Mouse (Mus musculus): ENCODE data around the gene Tdrd9. TPM values are rescaled to one million over a fixed set of nuclear protein-coding genes. Genes with fewer than 3 reads are reported as not detected.

The Tdrd9 gene
- polyA plus RNA-seq, 2 experiments, result 0.04 to 0.06 TPM

DNA sequence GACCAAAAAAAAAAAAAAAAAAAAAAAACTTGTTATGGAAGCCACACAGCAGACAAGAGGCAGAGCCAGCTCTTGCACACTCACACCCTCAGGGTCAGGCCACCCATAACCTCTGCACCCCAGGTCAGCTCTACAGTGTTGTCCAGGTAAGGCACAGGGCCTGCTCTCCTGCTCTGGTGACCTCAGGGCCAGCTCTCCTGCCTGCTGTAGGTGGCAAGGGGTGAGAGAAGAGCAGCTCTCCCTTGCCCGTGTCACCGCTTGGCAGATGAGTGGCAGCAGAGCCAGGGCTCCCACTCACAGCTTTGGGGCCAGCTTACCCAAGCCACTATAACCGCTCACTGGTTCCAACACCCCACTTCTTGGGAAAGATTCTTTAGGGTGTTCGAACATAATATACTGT, 109.6 kb downstream of the Tdrd9 start:
- Histone ChIP-seq H3K9ac (replicated peaks) (no peak overlapping the region), H3K36me3 (replicated peaks; ENCODE audit: control insufficient read depth, insufficient read depth, low read depth) (no peaks in the 10 kb centered on the region), H3K4me1 (replicated peaks; ENCODE audit: control insufficient read depth in 2 of 2, insufficient read depth in 2 of 2, low read length in 1 of 2) (no peaks in the 10 kb centered on the region), H3K9me3 (ENCODE audit: control insufficient read depth, low read length) (no peaks in the 10 kb centered on the region), H3K27ac (no peak overlapping the region), H3K4me3 (ENCODE audit: insufficient read depth in 1 of 2, low read depth in 2 of 2, low read length in 2 of 2) (no peak overlapping the region), H3K27me3 (ENCODE audit: control insufficient read depth, insufficient read depth, low read length) (no peaks in the 10 kb centered on the region), H3K4me2 (ENCODE audit: low read depth) (no peak overlapping the region)
- ATAC-seq (ENCODE audit: insufficient read depth) (no peak), DNase-seq (ENCODE audit: low read depth in 3 of 3, low spot score in 3 of 3) (no peak)
- WGBS (ENCODE audit: insufficient replicate concordance), result 74% methylated on average over 4 of the region's 4 CpGs
- no peak for TF ChIP-seq EP300 (IDR thresholded peaks at IDR 0.05; ENCODE audit: low read depth)
- no peak for TF ChIP-seq CTCF (IDR thresholded peaks at IDR 0.05; ENCODE audit: low read depth)

- no peak overlapping the region for H3K9ac ChIP-seq (replicated peaks)
- no peak for ATAC-seq (ENCODE audit: insufficient read depth)
- no peak for DNase-seq (ENCODE audit: low read depth in 3 of 3, low spot score in 3 of 3)
- H3K9me3 ChIP-seq (ENCODE audit: control insufficient read depth, low read length), result no peaks in the 10 kb centered on the region
- H3K27me3 ChIP-seq (ENCODE audit: control insufficient read depth, insufficient read depth, low read length), result no peaks in the 10 kb centered on the region
- H3K4me1 ChIP-seq (replicated peaks; ENCODE audit: control insufficient read depth in 2 of 2, insufficient read depth in 2 of 2, low read length in 1 of 2), result no peaks in the 10 kb centered on the region
- 42% methylated on average over 1 of the region's 1 CpGs for WGBS (ENCODE audit: insufficient replicate concordance)
- H3K36me3 ChIP-seq (replicated peaks; ENCODE audit: control insufficient read depth, insufficient read depth, low read depth), result no peaks in the 10 kb centered on the region
- no peak overlapping the region for H3K4me2 ChIP-seq (ENCODE audit: low read depth)
- no peak for TF ChIP-seq CTCF (IDR thresholded peaks at IDR 0.05; ENCODE audit: low read depth)
- TF ChIP-seq EP300 (IDR thresholded peaks at IDR 0.05; ENCODE audit: low read depth), result no peak
- no peak overlapping the region for H3K27ac ChIP-seq
- H3K4me3 ChIP-seq (ENCODE audit: insufficient read depth in 1 of 2, low read depth in 2 of 2, low read length in 2 of 2), result no peak overlapping the region
Observed at GRCm38 (mm10) chr12:112082241-112082640, 110.9 kb downstream of the Tdrd9 start.

DNA sequence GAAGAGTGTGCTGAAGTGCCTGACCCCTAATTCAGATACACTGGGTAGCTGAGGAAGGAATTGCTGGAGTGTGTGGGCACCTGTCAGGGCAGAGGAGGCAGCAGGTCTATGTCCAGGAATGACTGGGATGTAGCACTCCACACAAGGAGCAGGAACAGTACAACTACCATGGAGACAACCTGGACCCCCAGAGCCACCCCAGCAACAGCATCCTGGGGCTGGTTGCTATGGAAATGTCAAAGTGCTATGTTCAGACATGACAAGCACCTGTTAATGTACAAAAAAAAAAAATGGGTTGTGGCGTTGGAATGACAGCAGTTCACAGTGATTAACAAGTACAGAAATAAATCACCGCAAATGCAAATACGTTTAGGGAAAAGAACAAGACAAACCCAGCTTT, 114.9 kb downstream of the Tdrd9 start:
- H3K27me3 ChIP-seq (ENCODE audit: control insufficient read depth, insufficient read depth, low read length), result no peaks in the 10 kb centered on the region
- H3K9me3 ChIP-seq (ENCODE audit: control insufficient read depth, low read length), result no peaks in the 10 kb centered on the region
- WGBS (ENCODE audit: insufficient replicate concordance), result 72% methylated on average over 3 of the region's 3 CpGs
- no peak overlapping the region for H3K4me2 ChIP-seq (ENCODE audit: low read depth)
- no peaks in the 10 kb centered on the region for H3K4me1 ChIP-seq (replicated peaks; ENCODE audit: control insufficient read depth in 2 of 2, insufficient read depth in 2 of 2, low read length in 1 of 2)
- DNase-seq (ENCODE audit: low read depth in 3 of 3, low spot score in 3 of 3) (no peak), ATAC-seq (ENCODE audit: insufficient read depth) (no peak)
- H3K4me3 ChIP-seq (ENCODE audit: insufficient read depth in 1 of 2, low read depth in 2 of 2, low read length in 2 of 2), result no peak overlapping the region
- no peak for TF ChIP-seq CTCF (IDR thresholded peaks at IDR 0.05; ENCODE audit: low read depth)
- TF ChIP-seq EP300 (IDR thresholded peaks at IDR 0.05; ENCODE audit: low read depth), result no peak
- no peak overlapping the region for H3K27ac ChIP-seq
- H3K9ac ChIP-seq (replicated peaks), result no peak overlapping the region
- no peaks in the 10 kb centered on the region for H3K36me3 ChIP-seq (replicated peaks; ENCODE audit: control insufficient read depth, insufficient read depth, low read depth)

DNA sequence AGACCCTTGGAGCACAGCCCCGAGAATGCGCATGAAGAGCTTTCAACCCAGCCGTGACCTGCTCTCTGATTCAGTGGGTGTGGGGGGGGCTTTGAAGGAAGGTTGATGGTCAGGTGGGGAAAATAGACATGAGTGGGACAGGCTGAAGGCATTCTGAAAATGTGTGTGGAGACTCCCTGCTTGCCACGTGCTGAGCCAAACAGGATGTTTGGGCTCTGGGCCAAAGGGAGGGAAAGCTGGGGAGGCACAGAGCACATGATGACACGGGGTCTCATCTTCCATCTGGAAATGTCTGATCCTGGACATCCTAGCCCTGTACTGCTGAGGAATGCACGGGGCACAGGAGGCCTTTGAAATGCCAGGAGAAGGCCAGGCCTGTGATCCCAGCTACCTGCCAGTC, 115.4 kb downstream of the Tdrd9 start:
- no peaks in the 10 kb centered on the region for H3K9me3 ChIP-seq (ENCODE audit: control insufficient read depth, low read length)
- H3K27me3 ChIP-seq (ENCODE audit: control insufficient read depth, insufficient read depth, low read length), result no peaks in the 10 kb centered on the region
- no peak overlapping the region for H3K4me2 ChIP-seq (ENCODE audit: low read depth)
- no peaks in the 10 kb centered on the region for H3K4me1 ChIP-seq (replicated peaks; ENCODE audit: control insufficient read depth in 2 of 2, insufficient read depth in 2 of 2, low read length in 1 of 2)
- no peak for DNase-seq (ENCODE audit: low read depth in 3 of 3, low spot score in 3 of 3)
- H3K9ac ChIP-seq (replicated peaks), result no peak overlapping the region
- H3K4me3 ChIP-seq (ENCODE audit: insufficient read depth in 1 of 2, low read depth in 2 of 2, low read length in 2 of 2), result no peak overlapping the region
- H3K36me3 ChIP-seq (replicated peaks; ENCODE audit: control insufficient read depth, insufficient read depth, low read depth), result no peaks in the 10 kb centered on the region
- no peak overlapping the region for H3K27ac ChIP-seq
- ATAC-seq (ENCODE audit: insufficient read depth), result no peak
- TF ChIP-seq CTCF (IDR thresholded peaks at IDR 0.05; ENCODE audit: low read depth) (no peak), EP300 (IDR thresholded peaks at IDR 0.05; ENCODE audit: low read depth) (no peak)
- 61% methylated on average over 6 of the region's 6 CpGs for WGBS (ENCODE audit: insufficient replicate concordance)

GRCm38 (mm10) chr12:112088609-112089324, 117.4 kb downstream of the Tdrd9 start:
- Histone ChIP-seq H3K4me1 (replicated peaks; ENCODE audit: control insufficient read depth in 2 of 2, insufficient read depth in 2 of 2, low read length in 1 of 2) (no peaks in the 10 kb centered on the region), H3K4me3 (ENCODE audit: insufficient read depth in 1 of 2, low read depth in 2 of 2, low read length in 2 of 2) (no peak overlapping the region), H3K27ac (no peak overlapping the region), H3K36me3 (replicated peaks; ENCODE audit: control insufficient read depth, insufficient read depth, low read depth) (no peaks in the 10 kb centered on the region), H3K9me3 (ENCODE audit: control insufficient read depth, low read length) (no peaks in the 10 kb centered on the region), H3K4me2 (ENCODE audit: low read depth) (no peak overlapping the region), H3K9ac (replicated peaks) (no peak overlapping the region), H3K27me3 (ENCODE audit: control insufficient read depth, insufficient read depth, low read length) (no peaks in the 10 kb centered on the region)
- TF ChIP-seq CTCF (IDR thresholded peaks at IDR 0.05; ENCODE audit: low read depth) (no peak), EP300 (IDR thresholded peaks at IDR 0.05; ENCODE audit: low read depth) (no peak)
- WGBS (ENCODE audit: insufficient replicate concordance), result 44% methylated on average over 12 of the region's 12 CpGs
- ATAC-seq (ENCODE audit: insufficient read depth) (no peak), DNase-seq (ENCODE audit: low read depth in 3 of 3, low spot score in 3 of 3) (no peak)

Measured in liver, embryonic 14.5 days (tissue).